Mouse (Mus musculus): ENCODE measurements around the gene Tnn. TPM values are rescaled to one million over a fixed set of nuclear protein-coding genes. Genes with fewer than 3 reads are reported as not detected.
A peak's percentile ranks its signal among the peaks of the same experiment; 100 is the strongest.

Gene Tnn
- total RNA-seq (2014; fragmentation: Nextera tagmentation): not detected in 2 replicates
- total RNA-seq (2017): under 0.01 and 0.05 TPM in 2 replicates
- polyA plus RNA-seq (2012): not detected in 2 replicates

GRCm38 (mm10) chr1:160153480-160153879 lies at the start of gene Tnn:
TSS of gene Tnn (minus strand) at chr1:160153580.
- Histone ChIP-seq H3K4me3 (ENCODE audit: low read depth, low read length) (no peak within 1 kb of the TSS), H3K36me3 (replicated peaks) (no peaks in the 10 kb centered on the region), H3K27me3 (ENCODE audit: insufficient read depth, low read length) (peaks cover 11% of the 10 kb centered on the region), H3K4me1 (ENCODE audit: insufficient read depth, low read depth, low read length) (no peaks in the 10 kb centered on the region), H3K9me3 (replicated peaks) (no peaks in the 10 kb centered on the region)
- DNase-seq (ENCODE audit: low spot score) (no peak), ATAC-seq (ENCODE audit: extremely low read depth, insufficient number of reproducible peaks, low FRiP score, poor library complexity, severe bottlenecking) (no peak)
- TF ChIP-seq CTCF (IDR thresholded peaks at IDR 0.05; ENCODE audit: low read depth, low read length) (no peak), GATA1 (IDR thresholded peaks at IDR 0.05; ENCODE audit: borderline replicate concordance, low read length) (no peak), TAL1 (conservative IDR thresholded peaks at IDR 0.05; ENCODE audit: low read depth, low read length) (no peak)

- no peak for DNase-seq (ENCODE audit: low spot score)
- ATAC-seq (ENCODE audit: extremely low read depth, insufficient number of reproducible peaks, low FRiP score, poor library complexity, severe bottlenecking): no peak
- Histone ChIP-seq H3K4me3 (ENCODE audit: low read depth, low read length) (peak overlapping the region; percentile 91), H3K9me3 (replicated peaks) (no peaks in the 10 kb centered on the region), H3K36me3 (replicated peaks) (peaks cover 40% of the 10 kb centered on the region), H3K27me3 (ENCODE audit: insufficient read depth, low read length) (peaks cover 17% of the 10 kb centered on the region), H3K4me1 (ENCODE audit: insufficient read depth, low read depth, low read length) (peaks cover 25% of the 10 kb centered on the region)
- TF ChIP-seq GATA1 (IDR thresholded peaks at IDR 0.05; ENCODE audit: borderline replicate concordance, low read length) (no peak), POLR2AphosphoS5 (IDR thresholded peaks at IDR 0.05; ENCODE audit: insufficient replicate concordance, low read depth, low read length) (no peak), GATA2 (IDR thresholded peaks at IDR 0.05; ENCODE audit: borderline replicate concordance, low read depth, low read length) (no peak), TAL1 (conservative IDR thresholded peaks at IDR 0.05; ENCODE audit: low read depth, low read length) (no peak), CTCF (IDR thresholded peaks at IDR 0.05; ENCODE audit: low read depth, low read length) (no peak)
These were observed 41.9 kb upstream of the Tnn start for GRCm38 (mm10) chr1:160195337-160195663.

- ATAC-seq (ENCODE audit: extremely low read depth, insufficient number of reproducible peaks, low FRiP score, poor library complexity, severe bottlenecking) (peak; percentile 97), DNase-seq (ENCODE audit: low spot score) (peak; percentile 89)
- H3K4me1 ChIP-seq (ENCODE audit: insufficient read depth, low read depth, low read length): peaks cover 25% of the 10 kb centered on the region
- TF ChIP-seq CTCF (IDR thresholded peaks at IDR 0.05; ENCODE audit: low read depth, low read length) (0 out of 2 replicates have a peak, but pooled peaks have one; percentile 19), TAL1 (conservative IDR thresholded peaks at IDR 0.05; ENCODE audit: low read depth, low read length) (no peak), GATA2 (IDR thresholded peaks at IDR 0.05; ENCODE audit: borderline replicate concordance, low read depth, low read length) (no peak)
- H3K36me3 ChIP-seq (replicated peaks): peaks cover 35% of the 10 kb centered on the region
- H3K4me3 ChIP-seq (ENCODE audit: low read depth, low read length): peak within 1 kb of the TSS; percentile 91
- no peaks in the 10 kb centered on the region for H3K9me3 ChIP-seq (replicated peaks)
- peaks cover 17% of the 10 kb centered on the region for H3K27me3 ChIP-seq (ENCODE audit: insufficient read depth, low read length)
These were observed 41.4 kb upstream of the Tnn start, which contains the start of gene Mrps14 for GRCm38 (mm10) chr1:160194529-160195336. TSS of gene Mrps14 (plus strand) at chr1:160195215.

GRCm38 (mm10) chr1:160184506-160184905 lies 31.1 kb upstream of the Tnn start:
- ATAC-seq (ENCODE audit: extremely low read depth, insufficient number of reproducible peaks, low FRiP score, poor library complexity, severe bottlenecking) (no peak), DNase-seq (ENCODE audit: low spot score) (no peak)
- Histone ChIP-seq H3K4me1 (ENCODE audit: insufficient read depth, low read depth, low read length) (0 out of 2 replicates have a peak, but pooled peaks cover under 1% of the 10 kb centered on the region), H3K27me3 (ENCODE audit: insufficient read depth, low read length) (peaks cover 42% of the 10 kb centered on the region), H3K4me3 (ENCODE audit: low read depth, low read length) (no peak overlapping the region), H3K9me3 (replicated peaks) (no peaks in the 10 kb centered on the region), H3K36me3 (replicated peaks) (no peaks in the 10 kb centered on the region)
- TF ChIP-seq POLR2AphosphoS5 (IDR thresholded peaks at IDR 0.05; ENCODE audit: insufficient replicate concordance, low read depth, low read length) (no peak), TAL1 (conservative IDR thresholded peaks at IDR 0.05; ENCODE audit: low read depth, low read length) (no peak), CTCF (IDR thresholded peaks at IDR 0.05; ENCODE audit: low read depth, low read length) (no peak), GATA1 (IDR thresholded peaks at IDR 0.05; ENCODE audit: borderline replicate concordance, low read length) (no peak)

GRCm38 (mm10) chr1:160181216-160181615 lies 27.8 kb upstream of the Tnn start:
- TF ChIP-seq TAL1 (conservative IDR thresholded peaks at IDR 0.05; ENCODE audit: low read depth, low read length) (no peak), GATA2 (IDR thresholded peaks at IDR 0.05; ENCODE audit: borderline replicate concordance, low read depth, low read length) (no peak), GATA1 (IDR thresholded peaks at IDR 0.05; ENCODE audit: borderline replicate concordance, low read length) (no peak), POLR2AphosphoS5 (IDR thresholded peaks at IDR 0.05; ENCODE audit: insufficient replicate concordance, low read depth, low read length) (no peak), CTCF (IDR thresholded peaks at IDR 0.05; ENCODE audit: low read depth, low read length) (no peak)

GRCm38 (mm10) chr1:160176903-160177302 lies 23.5 kb upstream of the Tnn start:
- no peak overlapping the region for H3K4me3 ChIP-seq (ENCODE audit: low read depth, low read length)
- H3K4me1 ChIP-seq (ENCODE audit: insufficient read depth, low read depth, low read length): 0 out of 2 replicates have a peak, but pooled peaks cover 2% of the 10 kb centered on the region
- peaks cover 35% of the 10 kb centered on the region for H3K27me3 ChIP-seq (ENCODE audit: insufficient read depth, low read length)
- no peak for DNase-seq (ENCODE audit: low spot score)
- TF ChIP-seq GATA1 (IDR thresholded peaks at IDR 0.05; ENCODE audit: borderline replicate concordance, low read length) (no peak), GATA2 (IDR thresholded peaks at IDR 0.05; ENCODE audit: borderline replicate concordance, low read depth, low read length) (no peak), POLR2AphosphoS5 (IDR thresholded peaks at IDR 0.05; ENCODE audit: insufficient replicate concordance, low read depth, low read length) (no peak), TAL1 (conservative IDR thresholded peaks at IDR 0.05; ENCODE audit: low read depth, low read length) (no peak), CTCF (IDR thresholded peaks at IDR 0.05; ENCODE audit: low read depth, low read length) (no peak)
- H3K9me3 ChIP-seq (replicated peaks): no peaks in the 10 kb centered on the region
- no peaks in the 10 kb centered on the region for H3K36me3 ChIP-seq (replicated peaks)
- no peak for ATAC-seq (ENCODE audit: extremely low read depth, insufficient number of reproducible peaks, low FRiP score, poor library complexity, severe bottlenecking)

More at GRCm38 (mm10) chr1:160181216-160181615, 27.8 kb upstream of the Tnn start:
- peaks cover 33% of the 10 kb centered on the region for H3K27me3 ChIP-seq (ENCODE audit: insufficient read depth, low read length)
- H3K4me3 ChIP-seq (ENCODE audit: low read depth, low read length): no peak overlapping the region
- DNase-seq (ENCODE audit: low spot score) (no peak), ATAC-seq (ENCODE audit: extremely low read depth, insufficient number of reproducible peaks, low FRiP score, poor library complexity, severe bottlenecking) (no peak)
- H3K4me1 ChIP-seq (ENCODE audit: insufficient read depth, low read depth, low read length): 0 out of 2 replicates have a peak, but pooled peaks cover 2% of the 10 kb centered on the region
- H3K36me3 ChIP-seq (replicated peaks): no peaks in the 10 kb centered on the region
- no peaks in the 10 kb centered on the region for H3K9me3 ChIP-seq (replicated peaks)

Measured in G1E (cell line).